Mouse (Mus musculus) forebrain, embryonic 14.5 days (tissue): ENCODE measurements at regions not wholly inside any gene's neighbourhood (a gene's known extent, or its start where the extent isn't known, plus 50 kb on each side); places are given as distances from the start of the nearest gene placed in this dataset.
A peak's percentile ranks its signal among the peaks of the same experiment; 100 is the strongest.
"Not testable (repeated sequence)": the region's sequence is repeated elsewhere in the genome, so short reads cannot be mapped to it uniquely, and the experiment has no call there.

ENCODE experiments used
- ATAC-seq: fragments of 200-750 bp; cut with Nextera tagmentation; 2 replicates; pipeline ENCODE4 v1.8.0; 2017; ENCODE audit warnings: mild to moderate bottlenecking, moderate library complexity
- DNase-seq: peaks from one replicate; pipeline ENCODE4 v3.0.0-alpha.2; 2015; ENCODE audit warnings: low spot score
- H3K27ac ChIP-seq: fragments of 300-500 bp; sonication (generic); 2 replicates; pipeline ENCODE4 v1.5.1; 2014; ENCODE audit warnings: low read depth, mild to moderate bottlenecking, control low read depth, low read length, moderate library complexity
- H3K27me3 ChIP-seq: fragments of 300-500 bp; sonication (generic); replicated peaks from 2 replicates; pipeline ENCODE4 v1.6.1; 2014; ENCODE audit warnings: low read length, control low read depth, mixed read lengths; ENCODE audit not compliant: control insufficient read depth, insufficient read depth
- H3K36me3 ChIP-seq: fragments of 300-500 bp; sonication (generic); 2 replicates; pipeline ENCODE4 v1.6.1; 2014; ENCODE audit warnings: low read length, control low read depth; ENCODE audit not compliant: control insufficient read depth, insufficient read depth
- H3K4me1 ChIP-seq: fragments of 300-500 bp; sonication (generic); 2 replicates; pipeline ENCODE4 v1.6.1; 2014; ENCODE audit warnings: antibody characterized with exemption, low read length, control low read depth; ENCODE audit not compliant: control insufficient read depth, insufficient read depth
- H3K4me2 ChIP-seq: fragments of 300-500 bp; sonication (generic); 2 replicates; pipeline ENCODE4 v1.6.1; 2014; ENCODE audit warnings: mild to moderate bottlenecking, control low read depth, low read length
- H3K4me3 ChIP-seq: fragments of 300-500 bp; sonication (generic); 2 replicates; pipeline ENCODE4 v1.5.1; 2014; ENCODE audit warnings: low read depth, low read length, control low read depth
- H3K9ac ChIP-seq: fragments of 300-500 bp; sonication (generic); 2 replicates; pipeline ENCODE4 v1.6.1; 2014; ENCODE audit warnings: mild to moderate bottlenecking, low read length, control low read depth, moderate library complexity
- H3K9me3 ChIP-seq: fragments of 300-500 bp; sonication (generic); replicated peaks from 2 replicates; pipeline ENCODE4 v1.6.1; 2016; ENCODE audit warnings: low read length, control low read depth, mixed read lengths; ENCODE audit not compliant: control insufficient read depth
- WGBS: fragments of 180-500 bp; shearing (Covaris S2); extraction: QIAGEN DNeasy Blood & Tissue Kit; methylation state at CpG from one replicate; pipeline ENCODE4 v1.1.7; 2014; 5-methylcytosine and 5-hydroxymethylcytosine counted together

DNA sequence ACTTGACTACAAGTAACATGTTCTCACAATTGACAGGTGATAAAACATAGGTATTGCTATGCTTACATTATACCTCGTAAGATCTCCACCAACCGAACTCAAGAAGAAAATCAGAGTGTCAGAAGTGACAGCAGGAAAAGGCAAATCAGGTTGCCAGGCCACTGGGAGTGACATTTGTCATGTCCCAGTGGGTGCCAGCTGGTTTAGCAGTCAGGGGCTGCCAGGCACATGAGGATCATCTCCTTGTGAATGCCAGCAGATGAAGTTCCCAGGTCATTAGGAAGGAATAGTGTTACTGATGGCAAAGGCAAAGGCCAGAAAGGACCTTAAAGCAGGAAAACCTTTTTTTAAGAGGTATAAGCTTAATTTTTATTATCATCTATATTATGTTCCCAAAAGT lies 1711.7 kb downstream of the Pla2g4a start:
- H3K4me1 ChIP-seq = no peaks in the 10 kb centered on the region
- no peaks in the 10 kb centered on the region for H3K27me3 ChIP-seq
- WGBS = 89% methylated on average over 2 of the region's 2 CpGs
- no peaks in the 10 kb centered on the region for H3K36me3 ChIP-seq
- DNase-seq (no peak), ATAC-seq (no peak)
- H3K4me3 ChIP-seq = no peak overlapping the region
- H3K9me3 ChIP-seq = no peaks in the 10 kb centered on the region
- no peak overlapping the region for H3K4me2 ChIP-seq
- H3K9ac ChIP-seq = no peak overlapping the region
- H3K27ac ChIP-seq = no peak overlapping the region

DNA sequence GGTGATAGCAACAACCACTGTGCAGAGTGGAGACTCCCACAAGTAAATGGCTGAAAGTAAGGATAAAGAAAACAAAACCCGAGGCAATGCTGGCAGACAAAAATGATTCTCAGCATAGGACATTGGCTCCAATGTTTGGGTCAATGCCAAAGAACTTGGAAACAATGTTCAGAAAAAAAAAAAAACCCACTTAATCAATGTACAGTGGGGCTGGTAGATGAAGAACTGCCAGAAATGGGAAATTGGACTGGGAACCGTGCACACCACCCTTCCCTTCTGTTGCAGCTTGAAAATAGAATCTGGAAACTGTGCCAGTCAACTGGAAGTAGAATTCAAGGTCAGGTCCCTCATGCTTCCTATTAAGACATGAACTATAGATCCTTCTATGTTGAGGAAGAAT lies 1714.4 kb downstream of the Pla2g4a start:
- DNase-seq = peak; percentile 40
- H3K4me2 ChIP-seq = no peak overlapping the region
- no peaks in the 10 kb centered on the region for H3K36me3 ChIP-seq
- H3K27ac ChIP-seq = no peak overlapping the region
- no peak overlapping the region for H3K9ac ChIP-seq
- H3K4me3 ChIP-seq = no peak overlapping the region
- 52% methylated on average over 2 of the region's 2 CpGs for WGBS
- H3K9me3 ChIP-seq = no peaks in the 10 kb centered on the region
- H3K4me1 ChIP-seq = no peaks in the 10 kb centered on the region
- no peak for ATAC-seq
- H3K27me3 ChIP-seq = no peaks in the 10 kb centered on the region

GRCm38 (mm10) chr1:148227396-148227795 lies 1732.8 kb downstream of the Brinp3 start:
- not testable (repeated sequence) for H3K36me3 ChIP-seq, H3K4me3 ChIP-seq, H3K9ac ChIP-seq, H3K27ac ChIP-seq, H3K9me3 ChIP-seq, H3K4me1 ChIP-seq, H3K27me3 ChIP-seq, H3K4me2 ChIP-seq
- ATAC-seq (0 out of 2 replicates have a peak, but pooled peaks have one; percentile 40), DNase-seq (peak; percentile 14)
- 78% methylated on average over 12 of the region's 12 CpGs for WGBS
